Mouse (Mus musculus) stomach, embryonic 15.5 days (tissue): ENCODE measurements around the gene Ids. TPM values are rescaled to one million over a fixed set of nuclear protein-coding genes. Genes with fewer than 3 reads are reported as not detected.
"Not testable (repeated sequence)": the region's sequence is repeated elsewhere in the genome, so short reads cannot be mapped to it uniquely, and the experiment has no call there.

Experiments
- ATAC-seq: fragments of 200-750 bp; cut with Nextera tagmentation; 2 replicates; pipeline ENCODE4 v1.8.0; 2017; ENCODE audit warnings: low read depth, moderate number of reproducible peaks, moderate TSS enrichment; ENCODE audit not compliant: insufficient read depth, low FRiP score
- H3K27ac ChIP-seq: fragments of 300-500 bp; sonication (generic); 2 replicates; pipeline ENCODE4 v1.5.1; 2015; ENCODE audit warnings: mild to moderate bottlenecking, inconsistent platforms
- H3K27me3 ChIP-seq: fragments of 300-500 bp; sonication (generic); replicated peaks from 2 replicates; pipeline ENCODE4 v1.6.1; 2015; ENCODE audit warnings: inconsistent platforms
- H3K36me3 ChIP-seq: fragments of 300-500 bp; sonication (generic); 2 replicates; pipeline ENCODE4 v1.6.1; 2015; ENCODE audit warnings: inconsistent platforms
- H3K4me1 ChIP-seq: fragments of 300-500 bp; sonication (generic); 2 replicates; pipeline ENCODE4 v1.6.1; 2015; ENCODE audit warnings: inconsistent platforms
- H3K4me2 ChIP-seq: fragments of 300-500 bp; sonication (generic); 2 replicates; pipeline ENCODE4 v1.6.1; 2015; ENCODE audit warnings: mild to moderate bottlenecking, inconsistent platforms
- H3K4me3 ChIP-seq: fragments of 300-500 bp; sonication (generic); replicated peaks from 2 replicates; pipeline ENCODE4 v1.5.1; 2015; ENCODE audit warnings: inconsistent platforms
- H3K9ac ChIP-seq: fragments of 300-500 bp; sonication (generic); 2 replicates; pipeline ENCODE4 v1.6.1; 2015; ENCODE audit warnings: inconsistent platforms
- H3K9me3 ChIP-seq: fragments of 300-500 bp; sonication (generic); 2 replicates; pipeline ENCODE4 v1.6.1; 2016; ENCODE audit warnings: inconsistent platforms
- WGBS: fragments of 180-500 bp; shearing (Covaris S2); methylation state at CpG from one replicate; pipeline ENCODE4 v1.1.7; 2015; 5-methylcytosine and 5-hydroxymethylcytosine counted together
- polyA plus RNA-seq: library from polyadenylated mRNA; unstranded; fragments of >200 nt; fragmentation: Nextera tagmentation; extraction: Ambion mirVana; gene quantifications from 2 replicates; pipeline ENCODE4 v1.2.1, GENCODE M21; 2015

Ids gene
- polyA plus RNA-seq: 3.4 and 3.8 TPM in 2 replicates

DNA sequence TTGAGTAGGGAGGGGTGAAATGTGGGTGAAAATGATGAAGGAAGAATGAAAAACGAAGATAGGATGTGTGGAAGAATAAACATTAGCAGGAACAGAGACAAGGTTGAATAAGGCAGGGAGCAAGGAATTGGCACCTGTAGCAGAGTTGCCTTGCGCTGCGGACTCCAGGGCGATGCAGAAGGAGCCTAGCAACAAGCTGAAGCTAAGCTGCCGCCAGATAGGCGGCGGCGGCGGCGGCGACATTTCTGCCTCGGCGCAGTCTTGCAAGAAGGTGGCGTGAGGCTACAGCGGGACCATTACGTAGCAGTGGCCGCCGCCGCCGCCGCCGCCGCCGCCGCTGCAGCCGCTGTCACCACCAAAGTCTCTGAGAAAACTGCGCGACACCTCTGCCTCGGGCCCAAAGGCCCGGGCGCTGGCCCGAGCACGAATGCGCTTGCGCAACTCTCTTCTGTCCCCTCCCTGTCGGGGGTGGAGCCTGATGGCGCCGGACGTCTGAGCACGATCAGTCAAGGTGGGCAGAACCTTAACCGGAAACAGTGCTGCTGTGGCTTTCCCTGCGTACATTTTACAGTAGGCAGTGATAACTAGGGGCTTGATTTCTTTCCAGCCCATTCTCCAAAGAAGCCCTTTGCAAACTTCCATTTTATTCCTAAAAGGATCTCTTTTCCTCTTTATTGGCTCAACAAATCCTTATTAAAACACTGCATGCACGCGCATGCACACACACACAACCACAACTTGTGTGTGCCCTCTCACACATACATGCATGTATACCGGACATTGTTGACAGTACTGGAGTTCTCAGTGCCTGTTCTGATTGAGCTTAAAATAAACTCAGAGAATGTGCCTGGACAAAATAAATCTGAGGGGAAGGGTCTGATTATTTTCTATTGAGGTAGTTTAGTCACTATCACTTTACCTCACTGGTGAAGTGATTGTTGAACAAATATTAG is at the start of gene Ids:
Gene Ids, minus strand, starts transcription at position 424 of the 953 bp plus-strand sequence.
- no peaks in the 10 kb centered on the region for H3K9me3 ChIP-seq
- WGBS: 22% methylated on average over 34 of the region's 45 CpGs
- H3K27ac ChIP-seq: 0 out of 2 replicates have a peak within 1 kb of the TSS, but pooled peaks have one; percentile 22

DNA sequence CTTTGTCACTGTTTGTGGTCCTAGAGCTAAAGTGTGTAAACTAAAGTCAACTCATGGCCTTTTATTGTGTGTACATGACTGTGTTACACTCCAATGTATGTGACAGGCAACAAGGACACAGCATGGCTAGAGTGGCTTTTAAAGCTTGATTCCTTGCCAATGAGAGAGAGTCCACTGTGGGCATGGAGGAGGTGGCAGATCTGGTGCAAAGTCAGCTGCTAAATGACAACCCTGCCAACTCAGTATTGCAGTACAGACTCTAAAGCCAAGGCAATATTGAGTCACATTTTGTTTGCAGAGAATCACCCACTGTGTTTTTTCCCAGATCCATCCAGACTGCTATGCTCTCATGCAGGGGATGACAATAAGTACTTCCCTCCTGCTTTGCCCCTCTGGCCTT is 27.8 kb upstream of the Ids start:
- not testable (repeated sequence) for H3K9ac ChIP-seq, H3K4me2 ChIP-seq, H3K36me3 ChIP-seq, ATAC-seq, H3K27ac ChIP-seq, H3K4me3 ChIP-seq, H3K4me1 ChIP-seq, H3K9me3 ChIP-seq, H3K27me3 ChIP-seq

More for the DNA sequence above, at the start of gene Ids:
- Histone ChIP-seq H3K27me3 (no peaks in the 10 kb centered on the region), H3K4me3 (peak within 1 kb of the TSS; percentile 46), H3K4me2 (peak within 1 kb of the TSS; percentile 49), H3K4me1 (no peaks in the 10 kb centered on the region), H3K9ac (no peak within 1 kb of the TSS), H3K36me3 (no peaks in the 10 kb centered on the region)
- peak; percentile 95 for ATAC-seq

DNA sequence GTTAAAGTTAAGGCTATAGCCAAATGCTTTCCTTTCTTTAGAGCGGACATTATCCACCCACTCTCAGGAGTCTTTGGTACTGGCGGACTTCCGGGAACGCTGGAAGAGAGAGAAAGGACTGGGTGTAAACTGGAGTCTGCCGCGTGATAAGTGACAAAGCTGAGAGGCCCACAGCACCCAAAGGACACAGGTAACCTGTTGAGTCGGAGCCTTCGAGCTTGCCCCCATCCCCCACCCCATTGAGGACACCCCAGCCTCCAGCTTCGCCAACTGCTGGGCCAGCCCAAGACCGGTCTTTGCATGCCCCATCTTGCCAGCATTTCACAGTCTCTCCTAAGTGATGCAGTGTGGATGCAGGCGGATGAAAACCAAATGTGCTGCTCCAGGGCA is 21.1 kb upstream of the Ids start:
- Histone ChIP-seq H3K36me3 (no peaks in the 10 kb centered on the region), H3K4me2 (peak overlapping the region; percentile 48), H3K27me3 (no peaks in the 10 kb centered on the region), H3K4me1 (no peaks in the 10 kb centered on the region), H3K9me3 (no peaks in the 10 kb centered on the region), H3K4me3 (peak overlapping the region; percentile 51), H3K9ac (peak overlapping the region; percentile 22; the same call in 1 of the 2 replicates), H3K27ac (peak overlapping the region; percentile 89)
- peak; percentile 27; the same call in 1 of the 2 replicates for ATAC-seq
- WGBS: 21% methylated on average over 11 of the region's 11 CpGs

DNA sequence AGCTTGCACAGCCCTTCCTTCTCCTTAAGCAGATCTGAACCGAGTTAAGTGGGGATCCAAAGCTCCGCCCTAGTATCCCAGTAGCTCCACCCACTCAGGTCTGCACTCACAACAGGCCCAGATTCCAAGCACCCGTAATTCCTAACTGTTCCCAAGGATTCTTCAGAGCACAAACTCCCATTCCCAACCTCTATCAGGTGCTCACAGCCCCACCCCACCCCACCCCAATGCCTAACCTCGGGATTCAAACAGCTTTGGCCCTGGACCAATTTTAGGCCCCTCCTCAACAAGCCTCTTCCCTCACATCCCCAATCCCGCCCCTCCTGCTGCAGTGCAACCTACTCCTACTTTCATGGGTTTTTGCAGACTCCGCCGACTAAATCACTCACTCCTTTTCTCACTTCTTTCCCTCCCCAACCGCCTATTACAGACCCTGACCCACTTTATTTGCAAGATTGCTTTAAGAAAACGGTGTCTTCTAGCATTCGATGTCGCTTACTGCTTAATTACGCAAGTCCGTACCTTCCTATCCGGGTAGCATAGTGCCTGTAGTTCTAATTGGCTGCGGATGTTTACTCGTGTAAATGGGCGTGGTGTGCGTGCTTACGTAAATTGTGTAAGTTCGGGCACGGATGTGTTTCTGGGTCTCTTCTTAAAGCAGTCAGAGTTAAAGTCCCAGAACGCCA is 20.5 kb upstream of the Ids start, which contains the start of gene 1110012L19Rik:
Gene 1110012L19Rik, plus strand, starts transcription at position 602 of the 686 bp plus-strand sequence.
- no peaks in the 10 kb centered on the region for H3K36me3 ChIP-seq
- WGBS: 18% methylated on average over 22 of the region's 22 CpGs
- peak; percentile 91 for ATAC-seq

DNA sequence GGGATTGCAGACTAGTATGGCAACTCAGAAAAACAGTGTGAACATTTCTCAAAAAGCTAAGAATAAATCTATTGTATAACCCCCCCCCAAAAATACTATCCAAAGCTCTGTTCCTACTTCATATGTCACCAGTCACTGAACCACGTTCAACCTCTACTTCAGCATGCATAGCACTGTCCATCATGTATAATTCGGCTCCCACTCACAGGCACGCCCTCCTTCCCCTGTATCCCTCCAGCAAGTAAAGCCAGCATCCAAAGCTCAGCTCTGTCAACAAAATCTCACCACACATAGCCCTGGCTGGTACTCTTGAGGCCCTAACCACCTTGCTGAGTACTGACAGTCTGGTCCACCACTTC is 20.0 kb upstream of the Ids start:
- Histone ChIP-seq H3K9ac (no peak overlapping the region), H3K27ac (peak overlapping the region; percentile 89), H3K4me3 (peak overlapping the region; percentile 51), H3K4me1 (no peaks in the 10 kb centered on the region), H3K36me3 (no peaks in the 10 kb centered on the region), H3K4me2 (peak overlapping the region; percentile 51), H3K27me3 (no peaks in the 10 kb centered on the region), H3K9me3 (no peaks in the 10 kb centered on the region)
- 0 out of 2 replicates have a peak, but pooled peaks have one; percentile 30 for ATAC-seq
- WGBS: 53% methylated on average over 3 of the region's 3 CpGs

More for the DNA sequence above, 20.5 kb upstream of the Ids start, which contains the start of gene 1110012L19Rik:
- no peaks in the 10 kb centered on the region for H3K27me3 ChIP-seq
- H3K9me3 ChIP-seq: no peaks in the 10 kb centered on the region
- peak within 1 kb of the TSS; percentile 51 for H3K4me3 ChIP-seq
- peak within 1 kb of the TSS; percentile 22; the same call in 1 of the 2 replicates for H3K9ac ChIP-seq
- H3K4me1 ChIP-seq: no peaks in the 10 kb centered on the region
- H3K4me2 ChIP-seq: peak within 1 kb of the TSS; percentile 51
- peak within 1 kb of the TSS; percentile 89 for H3K27ac ChIP-seq

DNA sequence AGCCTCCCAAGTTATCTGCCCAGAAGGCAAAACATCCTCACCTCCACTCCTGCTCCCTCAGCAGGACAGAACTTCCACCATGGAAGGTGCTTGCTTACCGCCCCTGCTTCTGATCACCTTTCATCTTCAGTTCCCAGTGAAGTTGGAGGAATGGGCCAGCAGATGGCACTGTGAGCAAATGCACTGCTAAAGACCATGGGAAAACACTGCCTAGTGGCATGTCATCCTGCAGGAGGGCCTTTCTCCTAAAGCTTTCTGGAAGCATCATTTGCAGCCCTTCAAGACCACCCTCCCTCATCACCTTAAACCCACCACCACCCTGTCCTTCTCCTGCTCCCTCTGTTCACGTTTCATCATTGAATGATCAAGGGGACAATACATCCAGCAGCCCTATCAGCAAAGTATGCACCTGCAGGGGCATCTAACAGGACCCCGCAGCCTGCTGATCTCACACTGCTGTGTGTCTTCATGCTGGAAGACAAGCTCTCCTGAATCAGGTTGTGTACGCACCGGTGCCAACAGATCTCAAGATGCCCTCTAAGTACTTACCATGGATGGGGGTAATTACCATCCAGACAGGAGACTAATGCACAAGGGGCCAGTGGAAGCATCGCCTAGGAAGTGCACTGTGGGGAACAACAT is 9.7 kb upstream of the Ids start:
- H3K27ac ChIP-seq, H3K4me3 ChIP-seq, ATAC-seq, H3K4me1 ChIP-seq, H3K4me2 ChIP-seq, H3K9ac ChIP-seq, H3K27me3 ChIP-seq, H3K36me3 ChIP-seq, H3K9me3 ChIP-seq: not testable (repeated sequence)
- WGBS: 69% methylated on average over 5 of the region's 6 CpGs

DNA sequence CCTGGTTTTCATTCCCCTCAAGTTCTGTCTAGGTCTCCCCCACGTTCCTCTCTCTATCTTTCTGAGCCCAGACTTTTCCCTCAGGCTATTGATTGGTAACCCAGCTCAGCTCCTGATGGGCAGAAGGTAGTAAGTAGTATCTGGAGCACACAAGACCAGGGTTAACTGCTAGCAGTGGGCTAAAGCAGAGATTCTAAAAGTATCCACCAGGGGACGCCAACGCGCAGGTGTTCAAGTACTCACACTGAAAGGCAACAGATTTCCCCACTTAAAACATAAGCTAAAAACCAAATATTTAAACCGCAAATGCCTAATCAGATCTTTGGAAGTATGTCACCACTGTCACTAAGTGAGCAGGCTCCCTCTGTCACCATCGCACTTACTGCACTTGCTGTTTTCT is 4.9 kb upstream of the Ids start:
- not testable (repeated sequence) for ATAC-seq, H3K9ac ChIP-seq, H3K36me3 ChIP-seq, H3K4me2 ChIP-seq, H3K4me3 ChIP-seq, H3K4me1 ChIP-seq, H3K27me3 ChIP-seq, H3K9me3 ChIP-seq, H3K27ac ChIP-seq
- 28% methylated on average over 2 of the region's 6 CpGs for WGBS

DNA sequence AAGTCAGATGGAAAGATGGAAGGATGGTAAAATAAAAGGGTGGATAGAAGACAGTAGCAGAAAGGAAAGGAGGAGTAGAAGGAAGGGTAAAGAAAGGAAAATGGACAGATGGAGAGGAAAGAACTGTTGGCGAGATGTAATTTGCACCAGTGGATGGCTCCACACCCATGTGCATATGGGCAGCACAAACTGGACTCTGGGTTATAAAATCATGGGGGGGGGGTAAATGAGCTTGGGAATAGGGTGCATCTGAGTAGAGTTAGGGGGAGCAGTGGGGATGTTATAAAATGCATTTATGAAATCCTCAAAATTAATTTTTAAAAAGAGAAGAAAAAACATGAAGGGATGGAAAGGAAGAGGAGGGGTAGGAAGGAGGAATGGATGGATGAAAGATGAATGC is 682 bp downstream of the Ids start:
- Histone ChIP-seq H3K36me3 (no peaks in the 10 kb centered on the region), H3K27me3 (no peaks in the 10 kb centered on the region), H3K9me3 (no peaks in the 10 kb centered on the region), H3K4me1 (no peaks in the 10 kb centered on the region), H3K4me3 (peak overlapping the region; percentile 46), H3K9ac (no peak overlapping the region), H3K27ac (no peak overlapping the region), H3K4me2 (peak overlapping the region; percentile 49)
- ATAC-seq: no peak
- WGBS: 70% methylated on average over 1 of the region's 1 CpGs

DNA sequence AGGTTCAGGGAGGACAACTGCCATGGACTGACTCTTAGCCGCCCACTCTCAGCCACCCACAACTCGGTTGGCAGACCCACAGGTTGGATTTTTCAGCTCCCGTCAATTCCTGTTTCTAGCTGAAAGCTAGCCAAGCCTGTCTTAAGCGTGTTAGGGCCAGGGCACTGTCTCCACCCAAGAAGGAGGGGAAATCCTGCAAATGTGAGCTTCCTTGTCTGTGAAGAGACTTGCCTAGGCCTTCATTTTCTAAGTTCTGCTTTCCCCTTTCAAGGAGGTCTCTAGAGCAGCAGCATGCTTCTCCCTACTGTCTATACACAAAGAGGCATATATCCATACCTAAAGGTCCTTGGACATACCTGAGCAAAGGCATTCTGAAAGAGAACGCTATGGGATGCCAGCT is 1.4 kb downstream of the Ids start:
- H3K36me3 ChIP-seq: no peaks in the 10 kb centered on the region
- no peak overlapping the region for H3K4me3 ChIP-seq
- H3K9ac ChIP-seq: no peak overlapping the region
- no peak for ATAC-seq
- WGBS: 74% methylated on average over 5 of the region's 5 CpGs
- H3K27me3 ChIP-seq: no peaks in the 10 kb centered on the region
- H3K9me3 ChIP-seq: no peaks in the 10 kb centered on the region
- H3K4me2 ChIP-seq: peak overlapping the region; percentile 49; the same call in 1 of the 2 replicates
- no peak overlapping the region for H3K27ac ChIP-seq
- no peaks in the 10 kb centered on the region for H3K4me1 ChIP-seq

DNA sequence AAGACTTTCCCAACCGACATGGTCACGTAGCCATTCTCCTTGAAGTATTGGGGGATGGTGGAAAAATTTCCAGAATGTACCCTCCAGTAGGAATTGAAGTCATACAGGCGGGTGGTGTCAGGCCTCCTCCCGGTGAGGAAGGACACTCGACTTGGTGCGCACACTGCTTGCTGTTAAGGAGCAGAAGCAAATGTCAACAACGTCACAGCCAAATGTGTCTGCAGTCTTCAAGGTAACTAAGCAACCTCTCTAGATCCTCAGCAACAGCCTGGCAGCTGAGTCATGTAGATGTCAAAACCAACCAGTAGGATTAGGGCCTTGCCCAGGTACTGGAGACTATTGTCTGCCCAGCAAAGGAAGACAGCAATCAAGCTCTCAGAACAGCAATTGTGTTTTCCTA is 1.9 kb downstream of the Ids start:
- no peak overlapping the region for H3K4me2 ChIP-seq
- H3K9ac ChIP-seq: no peak overlapping the region
- H3K9me3 ChIP-seq: no peaks in the 10 kb centered on the region
- no peak overlapping the region for H3K27ac ChIP-seq
- ATAC-seq: no peak
- 85% methylated on average over 7 of the region's 7 CpGs for WGBS
- no peaks in the 10 kb centered on the region for H3K27me3 ChIP-seq
- no peaks in the 10 kb centered on the region for H3K36me3 ChIP-seq
- no peak overlapping the region for H3K4me3 ChIP-seq
- H3K4me1 ChIP-seq: no peaks in the 10 kb centered on the region

DNA sequence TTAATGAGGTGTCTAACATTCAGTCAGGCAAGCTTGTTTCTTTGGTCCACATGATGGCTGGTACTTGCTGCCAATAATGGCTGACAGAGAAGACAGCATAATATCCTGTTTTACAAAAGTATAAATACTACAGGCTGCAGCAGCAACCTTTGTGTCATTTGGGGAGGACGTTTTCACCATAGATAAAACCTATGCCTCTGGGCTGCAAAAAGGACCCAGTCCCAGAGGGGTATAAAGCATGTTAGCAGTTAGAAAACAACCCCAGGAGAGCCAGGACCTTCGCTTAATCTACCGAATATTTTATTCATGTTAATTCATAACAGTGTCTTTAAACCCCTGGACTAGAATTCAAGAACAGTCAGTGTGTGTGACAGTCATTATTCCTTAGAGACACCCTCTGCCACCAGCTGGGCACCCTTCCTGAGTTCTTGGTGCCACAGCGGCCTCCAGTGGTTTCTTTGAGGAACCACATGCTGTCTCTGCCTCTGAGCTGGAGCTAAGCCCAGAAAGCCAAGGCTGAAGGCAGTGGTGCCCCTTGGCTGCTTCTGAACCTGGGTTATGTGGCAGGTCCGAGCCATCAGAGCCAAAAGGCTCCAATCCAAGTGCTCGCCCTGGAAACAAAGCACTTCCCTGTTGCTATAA is 34.6 kb downstream of the Ids start:
- Histone ChIP-seq H3K27me3 (no peaks in the 10 kb centered on the region), H3K4me2 (no peak overlapping the region), H3K4me3 (no peak overlapping the region), H3K27ac (no peak overlapping the region), H3K9me3 (no peaks in the 10 kb centered on the region), H3K36me3 (no peaks in the 10 kb centered on the region), H3K9ac (no peak overlapping the region), H3K4me1 (no peaks in the 10 kb centered on the region)
- WGBS: 25% methylated on average over 6 of the region's 6 CpGs
- ATAC-seq: no peak
